8 mouse cellular contexts compared by ENCODE assay signal in the genomic region with DNA sequence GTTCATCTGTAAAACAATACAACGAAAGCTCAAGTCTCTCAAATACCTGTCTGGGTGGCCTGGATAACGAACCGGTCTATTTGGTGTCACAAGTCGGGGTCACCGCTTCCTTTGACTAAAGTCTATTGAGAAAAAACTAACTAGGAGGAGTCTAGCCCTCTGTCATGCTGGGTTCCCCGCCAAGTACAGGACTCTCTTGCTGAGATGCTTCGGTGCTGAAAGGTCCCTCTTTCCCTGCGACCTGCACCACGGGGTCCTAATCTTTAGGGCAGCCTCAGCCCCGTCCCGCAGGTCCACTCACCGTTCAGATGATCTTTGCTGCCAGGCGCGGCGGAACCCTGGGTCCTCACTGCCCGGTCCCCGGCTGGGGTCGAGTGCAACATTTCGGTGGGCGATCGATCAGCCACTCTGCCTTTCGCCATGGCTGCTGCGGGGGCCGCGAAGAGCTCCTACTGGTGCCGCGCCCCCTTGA. TPM values are rescaled to one million over a fixed set of nuclear protein-coding genes. Genes with fewer than 3 reads are reported as not detected.
DNase-seq lines count a peak whose midpoint lies in the region; ATAC-seq and TF ChIP-seq lines count a peak whose summit lies in the region.

No protein-coding gene starts in this region.

- H3K9ac ChIP-seq in hindbrain, embryonic 11.5 days (ENCODE audit: low read depth, low read length) = peak overlapping the region; percentile 65

- no peak overlapping the region; the same call in 1 of the 2 replicates for H3K27ac ChIP-seq in cerebellum, adult 2 months (ENCODE audit: insufficient read depth, low read length)
- peak overlapping the region; percentile 62 for H3K27ac ChIP-seq in hindbrain, embryonic 11.5 days (ENCODE audit: low read depth, low read length)

- H3K9me3 ChIP-seq in hindbrain, embryonic 11.5 days (ENCODE audit: control insufficient read depth, low read length) = no peaks in the 10 kb centered on the region

- H3K4me1 ChIP-seq in cerebellum, adult 2 months (ENCODE audit: control insufficient read depth, insufficient read depth, low read length) = no peaks in the 10 kb centered on the region
- no peaks in the 10 kb centered on the region for H3K4me1 ChIP-seq in hindbrain, embryonic 11.5 days (replicated peaks; ENCODE audit: control insufficient read depth, insufficient read depth, low read length)

- no peak for TF ChIP-seq POLR2A in cerebellum, adult 2 months (IDR thresholded peaks at IDR 0.05; ENCODE audit: borderline replicate concordance, insufficient read depth, low read length)

- H3K4me2 ChIP-seq in hindbrain, embryonic 11.5 days (replicated peaks; ENCODE audit: low read depth, low read length) = peak overlapping the region; percentile 80

- DNase-seq in cerebellum, adult 2 months = no peak
- DNase-seq in right cerebral cortex, adult 18-20 months = peak; percentile 11
- no peak for DNase-seq in right cerebral cortex, postnatal 25 days
- DNase-seq in hindbrain, embryonic 11.5 days (ENCODE audit: low spot score) = peak; percentile 40
- DNase-seq in lung, postnatal 36 days = peak; percentile 30
- DNase-seq in testis, postnatal 10 days (ENCODE audit: low spot score) = peak; percentile 57
- no peak for DNase-seq in left cerebral cortex, postnatal 4 days

- intact Hi-C loops in left cerebral cortex, postnatal 4 days (cut with DNase I) = no loop called here

- no peak for ATAC-seq in cerebellum, adult (ENCODE audit: insufficient number of reproducible peaks, low FRiP score, low TSS enrichment)
- peak; percentile 84 for ATAC-seq in hindbrain, embryonic 11.5 days (ENCODE audit: low FRiP score)

- H3K36me3 ChIP-seq in hindbrain, embryonic 11.5 days (ENCODE audit: control insufficient read depth, insufficient read depth, low read length) = 0 out of 2 replicates have a peak, but pooled peaks cover 2% of the 10 kb centered on the region

- no peaks in the 10 kb centered on the region for H3K27me3 ChIP-seq in cerebellum, adult 2 months (ENCODE audit: control insufficient read depth, insufficient read depth, low read length)
- H3K27me3 ChIP-seq in hindbrain, embryonic 11.5 days (ENCODE audit: control insufficient read depth, insufficient read depth, low read length) = no peaks in the 10 kb centered on the region

- TF ChIP-seq CTCF in cerebellum, adult 2 months (IDR thresholded peaks at IDR 0.05; ENCODE audit: borderline replicate concordance, insufficient read depth, low read depth, low read length) = no peak

- WGBS in cerebellum, adult 2 months = under 1% methylated on average over 27 of the region's 27 CpGs
- under 1% methylated on average over 27 of the region's 27 CpGs for WGBS in hindbrain, embryonic 11.5 days

- H3K4me3 ChIP-seq in cerebellum, adult 2 months (replicated peaks; ENCODE audit: insufficient read depth, low read depth, low read length) = peak overlapping the region; percentile 65
- peak overlapping the region; percentile 64 for H3K4me3 ChIP-seq in hindbrain, embryonic 11.5 days (ENCODE audit: low read depth, low read length)

RNA-seq across cellular contexts. Expression of a gene that starts 1.0 kb away (rescaled TPM):
- 61.8 and 66.0 TPM in 2 replicates for polyA plus RNA-seq in cerebellum, adult 2 months (2012; rRNA removed)
- 78.4 and 84.8 TPM in 2 replicates for polyA plus RNA-seq in hindbrain, embryonic 11.5 days (2014; fragmentation: Nextera tagmentation; extraction: Ambion mirVana)
- 10 to 100 TPM; 46.2 to 48.3 TPM for total RNA-seq in left cerebral cortex, postnatal 4 days (2021)

RNA-seq across cellular contexts. Expression of a gene that starts 25.4 kb away (rescaled TPM):
- polyA plus RNA-seq in cerebellum, adult 2 months (2012; rRNA removed) = 270 TPM in 2 replicates
- 52.5 and 57.3 TPM in 2 replicates for polyA plus RNA-seq in hindbrain, embryonic 11.5 days (2014; fragmentation: Nextera tagmentation; extraction: Ambion mirVana)
- total RNA-seq in left cerebral cortex, postnatal 4 days (2021) = 100 to 1,000 TPM; 123 to 135 TPM

RNA-seq across cellular contexts. Expression of a gene that starts 32.4 kb away (rescaled TPM):
- 46.5 and 50.8 TPM in 2 replicates for polyA plus RNA-seq in cerebellum, adult 2 months (2012; rRNA removed)
- 23.2 and 32.7 TPM in 2 replicates for polyA plus RNA-seq in hindbrain, embryonic 11.5 days (2014; fragmentation: Nextera tagmentation; extraction: Ambion mirVana)
- 100 to 1,000 TPM in 1 of 2 experiments, 10 to 100 TPM in 1; 97.1 to 104 TPM for total RNA-seq in left cerebral cortex, postnatal 4 days (2021)

Comparison
In these comparisons a context has a peak if more than half of its experiments do, and no peak if none do; other contexts are left out.
1. DNase-seq: peak in right cerebral cortex, adult 18-20 months (single experiment), hindbrain, embryonic 11.5 days (single experiment), lung, postnatal 36 days (single experiment) and testis, postnatal 10 days (single experiment); none in cerebellum, adult 2 months (0 of 2), right cerebral cortex, postnatal 25 days (single experiment) and left cerebral cortex, postnatal 4 days (single experiment).